Mouse (Mus musculus) kidney, embryonic 14.5 days (tissue): ENCODE measurements at regions not wholly inside any gene's neighbourhood (a gene's known extent, or its start where the extent isn't known, plus 50 kb on each side); places are given as distances from the start of the nearest gene placed in this dataset.

Source experiments
- ATAC-seq: fragments of 200-750 bp; cut with Nextera tagmentation; 2 replicates; pipeline ENCODE4 v1.8.0; 2017; ENCODE audit warnings: moderate number of reproducible peaks, mild to moderate bottlenecking, moderate TSS enrichment, moderate library complexity; ENCODE audit not compliant: low FRiP score, low TSS enrichment
- H3K27ac ChIP-seq: fragments of 300-500 bp; sonication (generic); 2 replicates; pipeline ENCODE4 v1.5.1; 2014; ENCODE audit warnings: low read depth, mild to moderate bottlenecking, low read length, moderate library complexity, mixed read lengths
- H3K27me3 ChIP-seq: fragments of 300-500 bp; sonication (generic); 2 replicates; pipeline ENCODE4 v1.6.1; 2014; ENCODE audit warnings: mild to moderate bottlenecking, low read length; ENCODE audit not compliant: control insufficient read depth, insufficient read depth
- H3K36me3 ChIP-seq: fragments of 300-500 bp; sonication (generic); 2 replicates; pipeline ENCODE4 v1.6.1; 2014; ENCODE audit warnings: low read length, mixed read lengths; ENCODE audit not compliant: control insufficient read depth, insufficient read depth
- H3K4me1 ChIP-seq: fragments of 300-500 bp; sonication (generic); 2 replicates; pipeline ENCODE4 v1.6.1; 2014; ENCODE audit warnings: low read length, mixed read lengths; ENCODE audit not compliant: control insufficient read depth, insufficient read depth
- H3K4me2 ChIP-seq: fragments of 300-500 bp; sonication (generic); replicated peaks from 2 replicates; pipeline ENCODE4 v1.6.1; 2014; ENCODE audit warnings: low read depth, mild to moderate bottlenecking, low read length
- H3K4me3 ChIP-seq: fragments of 300-500 bp; sonication (generic); 2 replicates; pipeline ENCODE4 v1.5.1; 2014; ENCODE audit warnings: mild to moderate bottlenecking, low read length
- H3K9ac ChIP-seq: fragments of 300-500 bp; sonication (generic); 2 replicates; pipeline ENCODE4 v1.6.1; 2014; ENCODE audit warnings: low read depth, mild to moderate bottlenecking, low read length, moderate library complexity
- H3K9me3 ChIP-seq: fragments of 300-500 bp; sonication (generic); 2 replicates; pipeline ENCODE4 v1.6.1; 2016; ENCODE audit warnings: low read length; ENCODE audit not compliant: control insufficient read depth
- WGBS: fragments of 180-500 bp; shearing (Covaris S2); extraction: QIAGEN DNeasy Blood & Tissue Kit; methylation state at CpG from one replicate; pipeline ENCODE4 v1.1.7; 2014; 5-methylcytosine and 5-hydroxymethylcytosine counted together

DNA sequence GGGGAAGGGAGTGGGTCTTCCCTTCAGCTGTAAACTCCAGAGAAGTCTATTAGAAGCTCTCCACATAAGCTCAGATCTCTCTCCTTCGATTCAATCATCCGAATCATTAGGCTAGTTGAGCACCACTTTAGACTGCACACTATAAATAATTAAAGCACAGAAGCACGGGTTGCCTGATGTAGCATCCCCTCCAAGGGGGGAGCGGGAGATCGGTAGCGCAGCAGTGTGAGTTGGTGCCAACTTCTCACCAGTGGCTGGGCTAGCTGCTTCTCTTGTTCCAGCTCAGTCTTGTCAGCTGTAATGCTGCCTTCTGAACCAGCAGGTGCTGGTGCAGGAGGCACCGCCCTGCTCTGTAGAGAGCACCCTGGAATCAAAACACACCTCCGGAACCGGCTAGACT, 78.6 kb downstream of the A830031A19Rik start:
- no peaks in the 10 kb centered on the region for H3K27me3 ChIP-seq
- no peak overlapping the region for H3K9ac ChIP-seq
- no peak overlapping the region for H3K4me2 ChIP-seq
- H3K4me3 ChIP-seq: no peak overlapping the region
- no peaks in the 10 kb centered on the region for H3K9me3 ChIP-seq
- no peak overlapping the region for H3K27ac ChIP-seq
- ATAC-seq: no peak
- 81% methylated on average over 9 of the region's 9 CpGs for WGBS
- H3K4me1 ChIP-seq: no peaks in the 10 kb centered on the region
- H3K36me3 ChIP-seq: no peaks in the 10 kb centered on the region

DNA sequence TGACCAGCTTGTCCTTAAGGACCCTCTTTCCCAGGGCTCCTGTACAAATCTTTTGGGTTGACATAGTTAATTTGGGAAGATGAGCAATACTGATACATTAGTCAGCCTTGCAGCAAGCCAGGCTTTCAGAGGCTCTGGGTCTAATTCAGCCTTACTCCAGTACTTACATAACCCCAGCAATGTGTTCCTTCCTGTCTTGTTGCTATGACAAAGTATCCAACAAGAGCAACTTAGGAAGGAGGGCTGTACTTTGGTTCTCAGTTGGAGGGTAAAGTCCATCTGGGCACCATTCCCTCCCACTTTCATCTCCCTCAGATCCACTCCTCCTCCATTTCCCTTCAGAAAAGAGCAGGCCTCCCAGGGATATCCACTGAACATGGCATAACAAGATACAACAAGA, 80.7 kb downstream of the A830031A19Rik start:
- Histone ChIP-seq H3K4me3 (no peak overlapping the region), H3K36me3 (no peaks in the 10 kb centered on the region), H3K9me3 (no peaks in the 10 kb centered on the region), H3K4me2 (no peak overlapping the region), H3K27me3 (no peaks in the 10 kb centered on the region), H3K9ac (no peak overlapping the region), H3K4me1 (no peaks in the 10 kb centered on the region), H3K27ac (no peak overlapping the region)
- ATAC-seq: no peak

DNA sequence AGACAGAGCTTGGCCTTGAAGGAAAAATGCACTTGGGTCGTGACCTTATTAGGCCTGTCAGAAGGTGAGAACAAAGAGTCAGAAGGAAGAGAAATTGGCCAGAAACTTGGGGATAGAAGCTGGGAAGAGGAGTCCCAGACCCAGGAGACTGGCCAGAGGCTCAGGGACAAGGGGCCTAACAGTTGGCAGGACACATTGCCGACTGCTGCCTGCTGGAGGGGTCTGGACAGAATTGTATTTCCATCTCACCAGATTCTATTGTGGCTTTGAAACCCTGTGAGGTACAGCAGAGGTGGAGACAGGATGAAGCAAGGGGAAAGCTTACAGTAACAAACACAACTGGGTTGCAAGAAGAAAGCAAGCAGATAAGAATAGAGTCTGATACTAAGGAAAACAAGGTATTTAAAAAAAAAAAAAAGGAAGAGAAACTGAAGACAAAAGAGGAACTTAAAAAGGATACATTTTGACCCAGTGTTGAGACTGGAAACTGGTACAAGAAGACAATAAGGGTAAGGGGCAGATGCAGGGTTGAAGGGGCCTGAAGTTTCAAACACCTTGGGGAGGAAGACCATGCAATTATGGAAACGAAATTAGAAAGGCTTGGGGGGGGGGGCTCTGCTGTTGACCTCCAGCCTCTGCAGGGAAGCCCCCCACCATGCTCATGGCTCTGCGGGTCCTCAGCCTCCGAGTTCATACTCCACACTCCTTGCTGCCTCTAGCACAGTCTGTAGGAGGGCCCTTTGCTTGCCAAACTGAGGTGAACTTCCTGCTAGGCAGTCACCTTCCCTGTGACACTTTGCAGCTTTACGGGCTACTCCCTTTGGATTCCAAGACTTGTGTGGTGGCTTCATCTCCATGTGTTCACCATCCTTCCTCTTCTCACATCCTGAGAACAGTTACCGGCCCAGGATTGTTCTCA, 87.1 kb downstream of the A830031A19Rik start:
- H3K4me1 ChIP-seq: no peaks in the 10 kb centered on the region
- WGBS: 68% methylated on average over 7 of the region's 7 CpGs

DNA sequence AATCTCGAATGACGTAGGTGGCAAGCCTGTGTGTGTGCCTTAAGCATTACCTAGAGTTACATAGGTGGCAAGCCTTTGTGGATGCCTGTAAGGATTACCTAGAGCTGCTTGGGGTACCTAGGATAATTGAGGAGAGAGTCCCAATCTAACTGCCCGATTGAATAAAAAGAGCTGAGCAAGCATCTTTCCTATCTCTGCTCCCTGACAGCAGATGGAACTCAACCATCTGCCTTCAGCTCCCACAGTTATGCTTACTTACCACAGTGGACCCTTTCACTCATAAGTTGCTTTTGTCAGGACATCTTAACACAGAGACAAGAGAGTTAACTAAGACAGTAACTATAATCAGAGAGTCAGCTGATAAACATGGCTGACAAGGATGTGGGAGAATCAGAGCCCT, 89.6 kb downstream of the A830031A19Rik start:
- H3K9ac ChIP-seq: no peak overlapping the region
- WGBS: 90% methylated on average over 3 of the region's 3 CpGs
- ATAC-seq: no peak
- no peak overlapping the region for H3K4me3 ChIP-seq
- no peak overlapping the region for H3K27ac ChIP-seq
- H3K27me3 ChIP-seq: no peaks in the 10 kb centered on the region
- H3K4me2 ChIP-seq: no peak overlapping the region
- H3K9me3 ChIP-seq: no peaks in the 10 kb centered on the region
- no peaks in the 10 kb centered on the region for H3K36me3 ChIP-seq
- H3K4me1 ChIP-seq: no peaks in the 10 kb centered on the region

More for the DNA sequence above, 87.1 kb downstream of the A830031A19Rik start:
- Histone ChIP-seq H3K4me2 (no peak overlapping the region), H3K9ac (no peak overlapping the region), H3K27ac (no peak overlapping the region), H3K36me3 (no peaks in the 10 kb centered on the region), H3K27me3 (no peaks in the 10 kb centered on the region), H3K4me3 (no peak overlapping the region), H3K9me3 (no peaks in the 10 kb centered on the region)
- no peak for ATAC-seq

DNA sequence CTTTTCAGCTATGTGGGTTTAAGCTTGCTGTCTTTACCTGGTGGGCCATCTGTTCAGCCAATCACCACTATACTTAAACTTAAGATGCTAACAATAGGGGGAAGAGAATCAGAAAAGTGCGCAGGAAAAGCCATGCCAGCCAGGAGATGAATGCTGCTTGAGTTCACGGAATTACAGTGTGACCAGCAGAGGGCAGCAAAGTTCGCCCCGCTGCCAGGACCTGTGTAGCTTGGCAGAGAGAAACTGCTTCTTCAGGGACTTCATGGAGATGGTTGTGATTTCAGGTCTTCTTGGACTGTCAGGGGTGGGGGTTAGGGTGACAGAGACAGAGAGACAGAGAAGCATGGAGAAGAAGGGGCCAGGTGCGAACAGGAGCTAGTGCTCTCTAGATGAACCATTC, 84.3 kb upstream of the Papolg start:
- H3K27ac ChIP-seq: no peak overlapping the region
- no peaks in the 10 kb centered on the region for H3K9me3 ChIP-seq
- no peak overlapping the region for H3K9ac ChIP-seq
- ATAC-seq: peak; percentile 81; the same call in 1 of the 2 replicates
- H3K4me2 ChIP-seq: no peak overlapping the region
- H3K4me1 ChIP-seq: no peaks in the 10 kb centered on the region
- no peaks in the 10 kb centered on the region for H3K27me3 ChIP-seq
- 11% methylated on average over 5 of the region's 5 CpGs for WGBS
- no peak overlapping the region for H3K4me3 ChIP-seq
- no peaks in the 10 kb centered on the region for H3K36me3 ChIP-seq

DNA sequence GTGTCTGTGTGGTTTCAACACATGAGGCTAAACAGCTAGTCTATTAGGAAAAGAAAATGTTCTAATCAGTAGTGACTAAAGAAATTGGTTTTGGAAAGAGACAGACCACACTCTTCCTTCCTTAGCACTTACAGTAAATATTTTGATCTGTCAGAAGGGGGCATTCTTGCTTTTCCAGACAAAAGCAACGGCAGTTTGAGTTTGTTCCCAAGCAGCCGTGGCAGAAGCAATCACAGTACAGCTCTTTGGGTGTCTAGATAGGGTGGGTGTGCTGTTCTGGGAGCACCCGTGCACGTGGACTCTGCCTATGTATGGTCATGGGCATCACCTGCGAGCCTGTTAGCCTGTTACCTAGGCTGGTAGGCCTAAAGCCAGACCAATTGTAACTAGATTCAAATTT, 83.2 kb upstream of the Papolg start:
- Histone ChIP-seq H3K27me3 (no peaks in the 10 kb centered on the region), H3K4me3 (no peak overlapping the region), H3K9me3 (no peaks in the 10 kb centered on the region), H3K9ac (no peak overlapping the region), H3K4me2 (no peak overlapping the region), H3K4me1 (no peaks in the 10 kb centered on the region), H3K36me3 (no peaks in the 10 kb centered on the region), H3K27ac (no peak overlapping the region)
- WGBS: 74% methylated on average over 5 of the region's 5 CpGs
- ATAC-seq: no peak

DNA sequence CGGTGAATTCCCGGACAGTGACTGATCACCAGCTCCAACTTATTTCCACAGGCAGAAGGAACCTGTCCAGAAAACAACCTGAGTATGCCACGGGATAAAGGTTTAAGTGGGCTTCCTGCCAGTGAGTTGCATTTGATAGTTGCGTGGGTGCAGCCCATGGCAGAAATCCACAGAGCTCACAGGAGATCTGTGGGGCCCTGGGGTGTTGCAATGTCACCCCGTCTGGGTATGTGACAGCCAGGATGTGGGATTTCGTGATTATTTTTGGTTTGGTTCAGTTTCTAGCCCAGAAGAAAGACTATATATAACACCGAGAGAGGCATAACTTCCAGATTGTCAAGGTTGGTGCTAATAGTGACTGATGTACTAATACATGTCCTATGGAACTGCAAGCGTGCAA, 82.0 kb upstream of the Papolg start:
- Histone ChIP-seq H3K4me1 (no peaks in the 10 kb centered on the region), H3K27ac (no peak overlapping the region), H3K9ac (no peak overlapping the region), H3K36me3 (no peaks in the 10 kb centered on the region), H3K9me3 (no peaks in the 10 kb centered on the region), H3K27me3 (no peaks in the 10 kb centered on the region), H3K4me2 (no peak overlapping the region), H3K4me3 (no peak overlapping the region)
- WGBS: 73% methylated on average over 8 of the region's 8 CpGs
- ATAC-seq: no peak

DNA sequence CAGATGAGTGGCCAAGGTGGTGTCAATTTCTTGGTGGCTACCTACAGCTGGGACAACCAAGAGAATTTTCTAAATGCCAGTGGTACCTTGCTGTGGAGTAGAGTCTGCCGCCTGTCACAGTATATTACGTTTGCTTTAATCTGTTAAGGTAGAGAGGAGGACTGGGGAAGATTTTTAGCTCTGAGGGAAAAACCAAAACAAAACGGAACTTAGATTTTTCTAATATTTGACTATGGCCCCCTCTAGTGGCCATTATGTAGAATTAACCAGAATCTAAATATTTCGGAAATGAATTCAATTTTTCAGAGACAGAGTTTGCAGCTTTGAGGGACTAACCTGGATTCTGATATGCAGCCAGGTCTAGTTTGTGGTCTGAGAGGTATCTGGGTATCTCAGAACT, 59.3 kb upstream of the Papolg start:
- Histone ChIP-seq H3K9ac (no peak overlapping the region), H3K9me3 (no peaks in the 10 kb centered on the region), H3K27ac (no peak overlapping the region), H3K4me1 (no peaks in the 10 kb centered on the region), H3K36me3 (no peaks in the 10 kb centered on the region), H3K4me2 (no peak overlapping the region), H3K4me3 (no peak overlapping the region), H3K27me3 (no peaks in the 10 kb centered on the region)
- WGBS: 6% methylated on average over 4 of the region's 4 CpGs
- no peak for ATAC-seq

DNA sequence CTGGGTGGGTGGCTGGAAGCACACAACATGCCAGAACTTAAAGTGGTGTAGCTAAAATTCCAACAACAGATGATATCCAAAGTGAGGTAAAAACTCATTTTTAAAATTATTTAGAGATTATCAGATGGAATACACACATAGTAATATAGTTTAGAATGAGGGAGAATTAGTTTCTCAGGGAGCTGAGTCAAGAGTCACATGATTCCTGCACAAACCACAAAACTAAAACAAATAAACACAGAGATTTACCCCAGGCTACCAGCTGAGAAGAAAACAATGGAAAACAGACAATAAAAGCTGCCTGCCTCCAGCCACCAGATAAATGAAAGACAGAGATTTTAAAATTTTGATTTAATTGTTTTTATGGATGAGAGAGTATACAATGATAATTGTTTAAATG, 50.9 kb upstream of the Papolg start:
- Histone ChIP-seq H3K4me1 (no peaks in the 10 kb centered on the region), H3K36me3 (no peaks in the 10 kb centered on the region), H3K27ac (no peak overlapping the region), H3K4me2 (no peak overlapping the region), H3K27me3 (no peaks in the 10 kb centered on the region), H3K4me3 (no peak overlapping the region), H3K9me3 (no peaks in the 10 kb centered on the region), H3K9ac (no peak overlapping the region)
- ATAC-seq: no peak
